Mouse (Mus musculus) left cerebral cortex, postnatal 10 days (tissue): ENCODE measurements at regions not wholly inside any gene's neighbourhood (a gene's known extent, or its start where the extent isn't known, plus 50 kb on each side); places are given as distances from the start of the nearest gene placed in this dataset.

Experiments used
- DNase-seq, 2 experiments: peaks; one replicate each; pipeline ENCODE4 v3.0.0; 2021 to 2022; ENCODE audit warnings: low spot score in 2 of 2, mixed read lengths in 1 of 2; ENCODE audit errors: extremely low spot score in 1 of 2
- intact Hi-C: fragments of 180-260 bp; cut with DNase I; formaldehyde crosslinking; loops from one replicate; pipeline ENCODE4 v1.15.1; 2025

DNA sequence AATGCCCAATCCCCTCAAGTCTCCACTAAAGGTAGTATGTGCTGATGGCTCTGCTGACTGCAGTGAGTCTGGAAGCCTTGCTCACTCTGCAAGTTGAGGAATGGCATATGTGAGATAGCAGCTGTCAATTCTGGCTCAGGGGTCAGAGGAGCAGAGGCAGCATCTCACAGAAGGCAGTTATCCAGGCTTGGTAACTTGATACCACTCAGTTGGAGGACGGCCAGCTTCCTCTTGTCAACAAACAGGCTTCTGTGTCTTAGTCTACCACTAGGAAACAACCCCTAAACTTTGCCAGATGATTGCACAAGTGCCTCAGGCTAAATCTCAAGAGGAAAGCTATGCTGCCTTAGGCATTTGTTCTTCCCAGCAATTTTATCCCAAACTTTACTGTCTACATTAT is 55.7 kb upstream of the Gabre start:
- intact Hi-C loops, result no loop called here
- DNase-seq, result peak in 1 of 2 experiments; percentile 21

DNA sequence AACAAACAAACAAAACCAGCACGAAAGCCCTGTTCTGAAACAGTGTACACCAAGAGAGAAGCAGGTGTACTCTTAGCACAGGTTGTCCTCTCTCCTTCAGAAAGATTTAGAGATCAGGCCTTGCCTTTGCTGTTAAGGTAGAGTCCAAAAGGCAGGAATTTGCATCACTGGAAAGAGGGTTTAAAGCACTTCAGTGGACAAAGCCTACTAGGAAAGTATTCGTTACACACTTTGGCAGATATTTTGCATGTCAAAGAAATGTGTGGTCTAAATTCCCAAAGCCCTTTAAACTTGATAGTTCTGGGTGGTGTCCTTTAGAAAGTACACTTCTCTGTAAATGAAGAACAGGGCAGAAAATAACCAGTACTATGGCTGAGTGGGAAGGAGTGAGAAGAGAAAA is 54.2 kb upstream of the Gabre start:
- DNase-seq, result no peak
- intact Hi-C loops, result no loop called here
